Mouse (Mus musculus) heart, embryonic 10.5 days (tissue): Measurements from ENCODE around the gene Omt2b. TPM values are rescaled to one million over a fixed set of nuclear protein-coding genes. Genes with fewer than 3 reads are reported as not detected.
"Not testable (repeated sequence)": the region's sequence is repeated elsewhere in the genome, so short reads cannot be mapped to it uniquely, and the experiment has no call there.

ENCODE experiments used
- DNase-seq: peaks from one replicate; pipeline ENCODE4 v3.0.0-alpha.2; 2017; ENCODE audit warnings: low spot score
- H3K27ac ChIP-seq: fragments of 300-500 bp; sonication (generic); 2 replicates; pipeline ENCODE4 v1.5.1; 2016; ENCODE audit warnings: mild to moderate bottlenecking
- H3K27me3 ChIP-seq: fragments of 300-500 bp; sonication (generic); 2 replicates; pipeline ENCODE4 v1.6.1; 2016; ENCODE audit warnings: mild to moderate bottlenecking; ENCODE audit not compliant: poor library complexity, insufficient read depth, severe bottlenecking
- H3K36me3 ChIP-seq: fragments of 300-500 bp; sonication (generic); 2 replicates; pipeline ENCODE4 v1.6.1; 2016; ENCODE audit warnings: mild to moderate bottlenecking, moderate library complexity
- H3K4me1 ChIP-seq: fragments of 300-500 bp; sonication (generic); 2 replicates; pipeline ENCODE4 v1.6.1; 2016; ENCODE audit warnings: mild to moderate bottlenecking
- H3K4me3 ChIP-seq: fragments of 300-500 bp; sonication (generic); 2 replicates; pipeline ENCODE4 v1.5.1; 2016; ENCODE audit warnings: mild to moderate bottlenecking, moderate library complexity
- H3K9me3 ChIP-seq: fragments of 300-500 bp; sonication (generic); 2 replicates; pipeline ENCODE4 v1.6.1; 2016; ENCODE audit warnings: mild to moderate bottlenecking, moderate library complexity
- WGBS: fragments of 180-500 bp; shearing (Covaris S2); methylation state at CpG from one replicate; pipeline ENCODE4 v1.1.7; 2016; 5-methylcytosine and 5-hydroxymethylcytosine counted together
- polyA plus RNA-seq: library from polyadenylated mRNA; unstranded; fragments of >200 nt; fragmentation: Nextera tagmentation; extraction: Ambion mirVana; gene quantifications from 2 replicates; pipeline ENCODE4 v1.2.1, GENCODE M21; 2016

Gene Omt2b
- polyA plus RNA-seq, 1 experiment from 2014 or later = not detected

DNA sequence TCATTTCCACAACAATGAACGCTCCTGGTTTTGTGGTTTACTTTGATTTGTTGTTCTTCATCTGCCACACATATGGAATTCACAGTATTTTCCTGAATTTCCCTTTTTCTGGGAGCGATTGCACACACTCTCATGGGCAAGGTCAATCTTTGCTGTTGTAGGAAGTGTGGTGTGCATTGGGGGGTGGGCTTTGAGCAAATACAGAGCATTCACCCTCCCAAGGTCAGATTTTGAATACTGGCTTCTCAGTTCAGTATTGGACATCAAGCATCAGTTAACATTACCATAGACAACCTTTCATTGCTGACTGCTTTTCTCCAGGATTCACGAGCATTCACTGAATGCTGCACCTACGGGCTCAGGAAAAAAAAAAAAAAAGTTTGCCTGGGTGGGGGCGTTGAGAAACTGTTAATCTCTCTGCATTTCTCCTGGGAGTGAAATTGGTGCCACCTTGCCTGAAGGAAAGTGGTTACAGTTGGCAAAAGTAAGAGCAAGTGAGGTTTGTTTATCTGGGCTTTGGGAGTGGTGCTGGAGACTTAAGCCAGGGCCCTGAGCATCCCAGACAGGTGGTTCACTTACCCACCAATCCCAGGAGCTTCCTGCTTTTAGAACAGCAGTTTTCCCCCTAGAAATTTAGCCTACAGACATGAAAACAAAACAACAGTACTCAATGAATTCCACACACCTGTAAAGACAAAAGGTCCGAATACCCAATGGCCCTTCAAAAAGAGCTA is 32.5 kb downstream of the Omt2b start:
- Histone ChIP-seq H3K9me3 (no peaks in the 10 kb centered on the region), H3K4me3 (no peak overlapping the region), H3K4me1 (no peaks in the 10 kb centered on the region), H3K27ac (no peak overlapping the region), H3K27me3 (no peaks in the 10 kb centered on the region), H3K36me3 (no peaks in the 10 kb centered on the region)
- DNase-seq = no peak
- WGBS = 72% methylated on average over 6 of the region's 6 CpGs

DNA sequence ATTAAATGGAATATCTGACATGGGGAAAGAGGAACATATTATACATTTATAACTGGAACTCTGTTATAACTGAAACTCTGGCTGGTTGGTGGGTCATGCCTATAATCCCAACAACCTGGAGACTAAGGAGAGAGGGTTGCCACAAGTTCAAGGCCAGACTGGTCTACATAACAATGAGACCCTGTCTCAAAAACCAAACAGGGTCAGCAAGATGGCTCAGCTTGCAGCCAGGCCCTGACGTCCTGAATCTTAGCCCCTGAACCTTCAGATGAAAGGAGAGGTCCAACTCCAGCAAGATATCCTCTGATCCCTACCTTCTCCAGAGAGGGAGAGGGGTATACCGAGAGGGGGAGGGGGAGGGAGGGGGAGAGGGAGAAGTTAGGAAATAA is 33.1 kb downstream of the Omt2b start:
- Histone ChIP-seq H3K36me3 (no peaks in the 10 kb centered on the region), H3K9me3 (no peaks in the 10 kb centered on the region), H3K27ac (no peak overlapping the region), H3K27me3 (no peaks in the 10 kb centered on the region), H3K4me3 (no peak overlapping the region), H3K4me1 (no peaks in the 10 kb centered on the region)
- DNase-seq = no peak
- 24% methylated on average over 2 of the region's 2 CpGs for WGBS

DNA sequence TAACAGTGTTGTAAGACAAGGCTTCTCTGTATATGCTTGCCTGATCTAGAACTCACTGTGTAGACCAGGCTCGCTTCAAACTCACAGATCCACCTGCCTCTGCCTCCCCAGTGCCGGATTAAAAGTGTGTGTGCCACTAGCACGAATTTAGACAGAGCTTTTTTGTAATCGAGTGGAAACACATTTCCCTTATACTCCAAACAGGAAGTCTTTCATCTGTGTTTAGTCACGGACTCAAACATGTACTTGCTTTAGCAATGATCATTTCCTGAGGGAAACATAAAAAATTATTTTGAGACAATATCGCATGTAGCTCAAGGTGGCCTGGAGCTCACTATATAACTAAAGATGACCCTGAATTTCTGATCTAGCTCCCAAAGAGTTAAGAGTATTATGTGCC is 36.0 kb downstream of the Omt2b start:
- no peaks in the 10 kb centered on the region for H3K9me3 ChIP-seq
- H3K27me3 ChIP-seq = no peaks in the 10 kb centered on the region
- H3K27ac ChIP-seq = no peak overlapping the region
- H3K36me3 ChIP-seq = no peaks in the 10 kb centered on the region
- no peaks in the 10 kb centered on the region for H3K4me1 ChIP-seq
- WGBS = 72% methylated on average over 6 of the region's 6 CpGs
- no peak for DNase-seq
- H3K4me3 ChIP-seq = no peak overlapping the region

DNA sequence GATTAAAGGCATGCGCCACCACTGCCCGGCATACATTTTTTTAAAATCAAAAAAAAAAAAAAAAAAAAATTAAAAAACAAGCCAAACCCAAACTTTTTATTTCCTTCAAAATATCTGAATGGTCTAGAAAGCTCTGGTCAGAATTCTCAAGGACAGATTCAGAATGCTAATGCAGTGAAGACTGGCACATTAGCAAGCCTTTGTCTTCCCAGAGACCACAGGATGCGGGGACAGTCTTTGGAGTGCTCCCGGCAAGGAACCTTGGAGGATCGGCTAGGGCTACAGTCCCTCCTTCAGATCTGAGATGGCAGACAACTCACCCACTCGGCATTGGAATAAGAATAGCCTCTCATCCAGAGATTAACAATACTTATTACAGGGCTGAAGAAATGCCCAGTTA is 37.3 kb downstream of the Omt2b start:
- Histone ChIP-seq H3K4me3 (no peak overlapping the region), H3K4me1 (no peaks in the 10 kb centered on the region), H3K27ac (no peak overlapping the region), H3K27me3 (no peaks in the 10 kb centered on the region), H3K36me3 (no peaks in the 10 kb centered on the region), H3K9me3 (no peaks in the 10 kb centered on the region)
- 88% methylated on average over 6 of the region's 6 CpGs for WGBS
- no peak for DNase-seq

DNA sequence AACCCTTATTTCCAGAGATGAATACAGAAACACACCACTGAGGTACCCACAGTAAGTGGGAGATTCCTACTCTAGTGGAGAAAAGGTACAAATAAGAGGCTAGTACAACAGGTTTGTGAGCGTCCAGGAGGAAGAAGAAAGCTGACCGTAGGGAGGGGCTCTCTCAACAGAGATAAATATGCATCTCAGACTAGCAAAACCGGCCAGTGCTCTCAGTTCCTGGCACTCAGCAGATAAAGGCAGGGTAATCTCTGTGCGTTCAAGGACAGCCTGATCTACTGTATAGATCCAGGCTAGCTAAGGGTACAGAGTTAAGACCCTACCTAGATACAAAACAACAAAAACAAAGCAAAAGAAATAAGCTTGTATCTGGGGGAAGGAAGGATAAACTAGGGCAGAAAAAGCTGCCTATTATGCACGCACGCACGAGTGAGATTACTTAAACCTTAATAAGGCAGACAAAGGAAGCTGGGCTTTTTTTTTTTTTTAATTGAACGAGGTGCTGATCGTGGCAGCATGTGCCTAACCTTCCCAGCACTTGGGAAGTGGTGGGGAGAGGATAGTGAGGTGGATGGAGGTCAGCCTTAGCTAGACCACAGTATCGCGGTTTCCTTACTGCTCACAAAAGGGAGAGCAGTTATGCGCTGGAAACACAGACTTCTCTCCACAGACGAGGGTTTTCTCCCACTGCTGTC is 38.6 kb downstream of the Omt2b start:
- Histone ChIP-seq H3K4me3 (no peak overlapping the region), H3K27ac (no peak overlapping the region), H3K36me3 (no peaks in the 10 kb centered on the region), H3K9me3 (no peaks in the 10 kb centered on the region), H3K4me1 (no peaks in the 10 kb centered on the region), H3K27me3 (no peaks in the 10 kb centered on the region)
- no peak for DNase-seq
- WGBS = 52% methylated on average over 13 of the region's 13 CpGs

DNA sequence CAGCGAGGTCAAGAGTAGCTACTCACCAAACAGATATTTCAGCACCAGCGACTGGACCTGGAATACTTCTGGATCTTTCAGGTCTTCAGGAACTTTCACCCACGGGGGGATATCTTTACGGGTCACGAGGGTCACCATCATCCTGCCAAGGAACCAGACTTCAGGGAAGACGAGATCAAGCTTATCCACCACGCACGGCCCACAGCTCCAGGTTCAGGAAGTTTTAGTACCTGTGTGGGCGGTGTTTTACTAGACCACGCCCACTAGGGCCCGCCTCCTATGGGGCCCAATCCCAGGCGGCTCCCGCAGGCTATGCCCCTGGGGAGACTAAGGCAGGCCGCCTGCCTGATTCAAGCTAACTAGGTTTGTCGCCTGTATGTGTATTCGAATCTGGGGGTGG is 40.6 kb downstream of the Omt2b start, which contains the start of gene Dppa5a:
Dppa5a (minus strand) TSS at position 219 of the 400 bp plus-strand sequence.
- DNase-seq, H3K36me3 ChIP-seq, H3K9me3 ChIP-seq, H3K4me3 ChIP-seq, H3K27me3 ChIP-seq, H3K4me1 ChIP-seq, H3K27ac ChIP-seq: not testable (repeated sequence)
- 86% methylated on average over 16 of the region's 16 CpGs for WGBS

DNA sequence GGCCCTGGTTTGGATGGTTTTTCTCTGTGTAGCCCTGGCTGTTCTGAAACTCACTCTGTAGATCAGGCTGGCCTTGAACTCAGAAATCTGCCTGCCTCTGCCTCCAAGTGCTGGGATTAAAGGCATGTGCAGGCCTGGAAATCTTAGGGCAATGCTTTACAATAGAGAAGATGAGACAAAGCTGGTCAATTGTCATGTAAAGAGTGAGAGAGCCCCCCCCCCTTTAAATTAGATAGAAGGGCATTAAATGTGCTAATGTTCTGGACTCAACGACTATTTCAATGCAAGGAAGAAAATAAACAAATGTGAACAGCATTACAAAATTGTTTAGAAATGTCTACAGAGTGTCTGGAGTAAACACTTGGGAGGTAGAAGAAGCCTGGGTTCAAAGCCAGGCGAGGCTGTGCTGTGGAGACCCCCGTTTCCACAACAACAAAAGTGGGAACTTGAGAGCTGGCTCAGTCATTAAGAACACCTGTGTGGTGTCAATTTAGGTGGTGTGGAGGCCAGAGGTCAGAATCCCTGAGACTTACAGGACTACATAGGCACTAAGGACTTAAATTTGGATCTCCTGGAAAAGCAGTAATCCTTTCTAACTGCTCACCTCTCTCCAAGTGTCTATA is 41.4 kb downstream of the Omt2b start:
- Histone ChIP-seq H3K9me3 (no peaks in the 10 kb centered on the region), H3K36me3 (no peaks in the 10 kb centered on the region), H3K4me3 (no peak overlapping the region), H3K4me1 (peaks cover 5% of the 10 kb centered on the region; the same call in 1 of the 2 replicates), H3K27me3 (no peaks in the 10 kb centered on the region), H3K27ac (no peak overlapping the region)
- 80% methylated on average over 3 of the region's 3 CpGs for WGBS
- DNase-seq = no peak

DNA sequence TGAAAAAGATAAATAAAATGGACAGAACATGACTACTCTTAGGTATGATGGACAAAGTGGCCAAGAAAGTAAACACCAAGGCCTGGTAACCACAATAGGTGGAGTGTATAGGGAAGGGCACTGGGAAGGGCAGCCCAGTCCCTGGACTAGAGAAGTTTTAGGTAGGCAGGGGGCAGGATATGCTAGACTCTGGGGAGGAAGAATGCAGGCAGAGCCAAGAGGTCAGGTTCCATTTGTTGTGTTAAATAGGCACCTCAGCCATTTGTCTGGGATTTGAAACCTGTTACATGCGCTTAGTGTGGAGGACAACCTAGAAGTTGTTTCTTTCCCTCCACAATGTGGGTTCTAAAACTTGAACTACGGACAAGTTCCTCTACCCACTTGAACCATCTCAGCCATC is 42.0 kb downstream of the Omt2b start:
- WGBS = 84% methylated on average over 2 of the region's 2 CpGs

DNA sequence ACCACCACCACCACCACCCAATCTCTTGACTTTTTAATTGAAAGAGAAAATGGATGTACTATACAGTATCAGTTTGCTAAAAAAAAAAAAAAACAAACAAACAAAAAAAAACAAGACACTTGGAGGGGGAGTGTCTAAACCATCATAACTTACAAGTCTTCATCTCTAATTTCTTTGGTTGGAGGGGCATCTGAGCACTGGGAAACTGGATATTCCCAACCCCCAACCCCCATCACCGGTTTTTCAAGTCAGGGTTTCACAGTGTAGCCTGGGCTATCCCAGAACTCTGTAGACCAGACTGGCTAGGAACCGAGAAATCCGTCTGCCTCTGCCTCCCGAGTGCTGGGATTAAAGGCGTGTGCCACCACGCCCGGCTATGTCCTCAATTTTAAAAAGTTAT is 42.4 kb downstream of the Omt2b start:
- 83% methylated on average over 7 of the region's 7 CpGs for WGBS
- DNase-seq = no peak
- no peak overlapping the region for H3K4me3 ChIP-seq
- H3K4me1 ChIP-seq = peaks cover 5% of the 10 kb centered on the region; the same call in 1 of the 2 replicates
- no peaks in the 10 kb centered on the region for H3K9me3 ChIP-seq
- H3K27me3 ChIP-seq = no peaks in the 10 kb centered on the region
- no peak overlapping the region for H3K27ac ChIP-seq
- no peaks in the 10 kb centered on the region for H3K36me3 ChIP-seq

More for the DNA sequence above, 42.0 kb downstream of the Omt2b start:
- H3K4me3 ChIP-seq = no peak overlapping the region
- no peaks in the 10 kb centered on the region for H3K36me3 ChIP-seq
- no peak for DNase-seq
- H3K9me3 ChIP-seq = no peaks in the 10 kb centered on the region
- H3K27ac ChIP-seq = no peak overlapping the region
- H3K4me1 ChIP-seq = peaks cover 5% of the 10 kb centered on the region; the same call in 1 of the 2 replicates
- H3K27me3 ChIP-seq = no peaks in the 10 kb centered on the region

DNA sequence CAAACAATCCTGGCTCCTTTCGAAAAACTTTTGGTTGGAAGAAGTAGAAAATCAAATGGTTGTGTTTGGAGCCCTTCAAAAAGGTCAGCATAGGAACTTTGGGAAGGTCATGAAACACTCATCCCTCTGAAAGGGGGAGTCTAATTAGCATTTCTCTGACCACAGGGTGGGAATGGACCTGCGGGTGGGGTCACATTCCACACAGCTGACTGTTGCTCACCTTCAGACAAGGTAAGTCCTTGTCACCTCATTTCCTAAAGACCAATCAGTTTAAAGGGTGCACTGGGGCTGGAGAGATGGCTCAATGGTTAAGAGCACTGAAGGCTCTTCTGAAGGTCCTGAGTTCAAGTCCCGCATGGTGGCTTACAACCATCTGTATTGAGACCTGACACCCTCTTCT is 44.1 kb downstream of the Omt2b start:
- Histone ChIP-seq H3K9me3 (no peaks in the 10 kb centered on the region), H3K4me3 (no peak overlapping the region), H3K36me3 (no peaks in the 10 kb centered on the region), H3K4me1 (peaks cover 5% of the 10 kb centered on the region; the same call in 1 of the 2 replicates), H3K27ac (no peak overlapping the region), H3K27me3 (peaks cover under 1% of the 10 kb centered on the region; the same call in 1 of the 2 replicates)
- WGBS = 91% methylated on average over 3 of the region's 3 CpGs
- no peak for DNase-seq

DNA sequence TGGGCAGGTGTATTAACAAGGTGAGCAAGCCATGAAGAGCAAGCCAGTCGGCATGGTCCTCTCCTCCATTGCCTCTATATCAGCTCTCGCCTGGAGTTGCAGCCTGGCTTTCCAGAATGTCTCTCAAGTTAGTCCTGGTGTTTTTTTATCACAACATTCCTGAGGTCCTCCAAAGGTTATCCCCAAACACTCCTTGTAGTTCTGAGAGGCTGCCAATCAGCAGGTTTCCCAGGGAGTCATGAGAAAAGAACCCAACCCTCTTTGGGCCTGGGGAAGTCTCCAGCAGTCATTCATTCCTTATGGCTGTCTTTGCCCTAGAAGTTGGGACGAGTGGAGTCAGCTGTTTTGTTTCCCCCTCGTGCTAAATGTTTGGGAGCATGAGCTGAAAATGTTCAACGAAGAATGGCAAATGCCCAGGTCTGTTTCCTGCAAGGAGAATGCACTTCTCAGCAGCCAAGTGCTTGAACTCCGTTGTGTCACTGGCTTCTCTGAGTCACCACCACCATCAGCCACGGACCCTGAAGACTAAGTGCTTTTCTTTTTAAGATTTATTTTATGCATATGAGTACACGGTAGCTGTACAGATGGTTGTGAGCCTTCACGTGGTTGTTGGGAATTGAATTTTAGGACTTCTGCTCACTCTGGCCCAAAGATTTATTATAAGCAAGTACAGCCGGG is 45.6 kb downstream of the Omt2b start:
- 61% methylated on average over 10 of the region's 10 CpGs for WGBS

DNA sequence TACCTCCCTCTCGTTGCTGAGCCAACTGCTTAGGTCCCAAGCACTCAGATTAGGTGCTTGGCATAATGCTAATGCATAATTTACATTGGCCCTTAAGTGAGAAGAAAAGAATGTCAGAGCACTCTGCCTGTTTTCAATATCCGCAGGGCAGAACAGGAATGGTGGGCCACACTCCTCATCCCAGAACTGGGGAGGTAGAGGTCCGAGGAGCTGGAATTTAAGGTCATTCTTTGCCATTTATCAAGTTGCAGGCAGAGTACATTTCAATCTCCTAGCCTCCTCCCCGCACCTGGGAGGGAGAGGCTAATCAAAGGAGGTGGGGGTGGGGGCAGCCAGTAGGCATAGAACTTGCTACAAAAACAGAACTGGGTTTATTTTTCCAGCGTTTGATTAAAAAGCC is 47.0 kb downstream of the Omt2b start:
- H3K4me1 ChIP-seq = peaks cover 15% of the 10 kb centered on the region
- 46% methylated on average over 5 of the region's 5 CpGs for WGBS

More for the DNA sequence above, 45.6 kb downstream of the Omt2b start:
- H3K27ac ChIP-seq = no peak overlapping the region
- H3K9me3 ChIP-seq = no peaks in the 10 kb centered on the region
- no peak for DNase-seq
- H3K4me1 ChIP-seq = peaks cover 9% of the 10 kb centered on the region
- H3K36me3 ChIP-seq = no peaks in the 10 kb centered on the region
- H3K27me3 ChIP-seq = peaks cover 10% of the 10 kb centered on the region; the same call in 1 of the 2 replicates
- H3K4me3 ChIP-seq = no peak overlapping the region

More for the DNA sequence above, 47.0 kb downstream of the Omt2b start:
- Histone ChIP-seq H3K36me3 (no peaks in the 10 kb centered on the region), H3K9me3 (no peaks in the 10 kb centered on the region), H3K27me3 (peaks cover 13% of the 10 kb centered on the region; the same call in 1 of the 2 replicates), H3K4me3 (no peak overlapping the region), H3K27ac (no peak overlapping the region)
- no peak for DNase-seq
